Mouse (Mus musculus): ENCODE measurements around the gene Cst8.

DNA sequence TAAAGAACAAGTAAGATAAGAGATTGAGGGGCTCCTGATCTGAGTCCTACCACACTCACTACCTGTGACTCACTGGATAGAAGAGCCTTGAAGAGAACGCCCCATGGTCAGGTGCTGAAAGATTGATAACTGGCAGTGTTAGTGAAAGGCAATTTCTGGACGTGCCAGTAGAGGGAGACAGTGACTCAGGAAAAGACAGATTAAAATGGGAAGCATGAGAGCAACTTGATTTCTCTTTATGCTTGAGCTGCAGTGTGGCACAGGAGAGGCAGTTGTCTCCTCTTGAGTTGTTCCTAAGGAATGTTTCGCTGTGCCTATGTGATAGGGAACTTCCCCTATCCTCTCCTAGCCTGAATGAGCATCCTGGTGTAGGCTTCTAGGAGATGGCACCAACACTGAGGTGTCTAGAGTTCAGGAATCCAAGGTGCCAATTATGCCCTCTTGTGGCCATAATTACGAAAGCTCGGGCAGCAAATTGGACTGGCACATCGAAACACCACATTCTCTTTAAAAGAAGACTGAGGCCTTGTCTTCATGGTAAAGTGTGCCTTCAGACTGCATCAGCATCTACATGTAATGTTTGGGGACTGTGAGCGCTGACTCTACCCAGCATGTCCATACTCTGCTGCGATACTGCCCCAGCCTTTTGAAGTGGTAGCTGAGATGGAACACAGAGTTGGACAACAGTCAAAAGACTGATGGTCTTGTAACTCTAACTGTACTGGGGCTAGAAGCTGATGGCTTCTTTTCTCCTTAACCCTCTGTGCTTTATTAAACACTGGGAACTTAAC is 52.7 kb downstream of the Cst8 start:
- TF ChIP-seq CTCF (conservative IDR thresholded peaks at IDR 0.05; ENCODE audit: insufficient read depth, insufficient read length, low read depth, low read length) (peak; percentile 55), POLR2A (IDR thresholded peaks at IDR 0.05; ENCODE audit: low read depth, low read length) (no peak)

All from kidney, adult 2 months (tissue).